Mouse (Mus musculus): ENCODE data around the gene Ccdc173. TPM values are rescaled to one million over a fixed set of nuclear protein-coding genes. Genes with fewer than 3 reads are reported as not detected.
A peak's percentile ranks its signal among the peaks of the same experiment; 100 is the strongest.

The Ccdc173 gene
- polyA plus RNA-seq, 1 experiment from 2014 or later, result 0.84 TPM

DNA sequence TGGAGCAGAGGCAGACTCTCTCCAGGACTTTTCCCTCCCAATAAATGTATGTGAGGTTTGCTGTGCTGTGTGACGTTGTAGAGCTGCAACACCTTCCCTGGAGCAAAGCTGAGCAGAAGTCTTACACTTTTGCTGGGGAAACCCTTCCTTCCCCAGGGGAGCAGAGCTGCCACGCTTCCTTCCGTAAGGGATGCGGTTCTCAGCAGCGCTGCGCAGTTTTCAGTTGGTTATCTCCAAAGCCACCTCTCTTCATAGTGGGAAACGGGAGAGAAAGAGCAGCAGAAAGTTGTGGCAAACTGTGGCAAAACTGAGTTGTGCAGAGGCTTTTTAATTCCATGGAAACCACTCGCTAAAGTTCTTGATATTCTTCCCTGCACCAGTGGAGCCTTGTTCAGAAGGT is 14.4 kb upstream of the Ccdc173 start:
- no peak overlapping the region for H3K4me3 ChIP-seq (ENCODE audit: low read length)
- H3K9me3 ChIP-seq (ENCODE audit: control insufficient read depth, low read length), result no peaks in the 10 kb centered on the region
- no peak overlapping the region for H3K9ac ChIP-seq (ENCODE audit: low read depth, low read length)
- H3K4me1 ChIP-seq (ENCODE audit: control insufficient read depth, insufficient read depth, low read length), result no peaks in the 10 kb centered on the region
- no peaks in the 10 kb centered on the region for H3K36me3 ChIP-seq (ENCODE audit: control insufficient read depth, insufficient read depth, low read length)
- no peaks in the 10 kb centered on the region for H3K27me3 ChIP-seq (replicated peaks; ENCODE audit: control insufficient read depth, insufficient read depth, low read length)
- H3K27ac ChIP-seq (ENCODE audit: low read length), result no peak overlapping the region
- no peak for ATAC-seq
- WGBS, result 68% methylated on average over 8 of the region's 8 CpGs
- no peak overlapping the region for H3K4me2 ChIP-seq (ENCODE audit: low read depth, low read length)

DNA sequence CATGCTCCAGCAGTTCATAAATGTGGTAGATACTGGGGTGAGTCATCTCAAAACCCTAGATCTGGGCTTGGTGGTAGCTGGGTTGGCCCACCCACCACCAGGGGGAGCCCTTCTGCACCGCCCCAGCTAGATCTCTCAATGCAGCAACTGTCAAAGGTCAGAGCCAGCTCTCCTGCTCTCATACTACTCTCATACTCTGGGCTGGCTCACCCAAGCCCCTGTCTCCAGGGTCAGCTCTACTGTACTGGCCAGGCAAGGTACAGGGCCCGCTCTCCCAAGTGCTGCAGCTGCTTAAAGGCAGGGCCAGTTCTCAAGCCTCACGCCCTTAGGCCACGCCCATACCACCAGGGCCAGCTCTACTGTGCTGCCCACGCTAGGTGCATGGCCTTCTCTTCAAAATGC is 13.5 kb upstream of the Ccdc173 start:
- Histone ChIP-seq H3K4me2 (ENCODE audit: low read depth, low read length) (no peak overlapping the region), H3K9me3 (ENCODE audit: control insufficient read depth, low read length) (no peaks in the 10 kb centered on the region), H3K4me1 (ENCODE audit: control insufficient read depth, insufficient read depth, low read length) (no peaks in the 10 kb centered on the region), H3K36me3 (ENCODE audit: control insufficient read depth, insufficient read depth, low read length) (no peaks in the 10 kb centered on the region), H3K9ac (ENCODE audit: low read depth, low read length) (no peak overlapping the region), H3K27me3 (replicated peaks; ENCODE audit: control insufficient read depth, insufficient read depth, low read length) (no peaks in the 10 kb centered on the region), H3K4me3 (ENCODE audit: low read length) (no peak overlapping the region), H3K27ac (ENCODE audit: low read length) (no peak overlapping the region)
- peak; percentile 94 for ATAC-seq
- 47% methylated on average over 5 of the region's 5 CpGs for WGBS

DNA sequence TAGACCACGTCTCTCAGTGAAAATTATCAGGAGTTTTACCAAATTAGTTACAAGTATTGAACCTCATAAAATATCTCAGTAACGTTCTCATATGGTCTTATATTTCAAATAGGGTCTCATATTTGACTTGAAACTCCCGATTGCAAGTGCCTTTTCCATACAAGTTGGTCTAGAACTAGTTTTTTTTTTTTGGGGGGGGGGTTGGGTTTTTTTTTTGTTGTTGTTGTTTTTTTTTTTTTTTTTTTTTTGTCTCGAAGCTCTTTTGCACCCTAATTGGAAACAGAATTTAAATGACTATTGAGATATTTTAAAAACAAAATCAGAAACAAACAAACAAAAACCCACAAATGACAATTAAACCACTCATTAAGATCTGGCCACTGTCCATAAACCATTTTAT is 1.3 kb upstream of the Ccdc173 start:
- no peaks in the 10 kb centered on the region for H3K9me3 ChIP-seq (ENCODE audit: control insufficient read depth, low read length)
- 74% methylated on average over 4 of the region's 4 CpGs for WGBS
- H3K4me3 ChIP-seq (ENCODE audit: low read length), result no peak overlapping the region
- 0 out of 2 replicates have a peak overlapping the region, but pooled peaks have one; percentile 72 for H3K4me2 ChIP-seq (ENCODE audit: low read depth, low read length)
- no peak overlapping the region for H3K9ac ChIP-seq (ENCODE audit: low read depth, low read length)
- H3K36me3 ChIP-seq (ENCODE audit: control insufficient read depth, insufficient read depth, low read length), result peaks cover 3% of the 10 kb centered on the region
- H3K27me3 ChIP-seq (replicated peaks; ENCODE audit: control insufficient read depth, insufficient read depth, low read length), result no peaks in the 10 kb centered on the region
- no peak for ATAC-seq
- H3K4me1 ChIP-seq (ENCODE audit: control insufficient read depth, insufficient read depth, low read length), result no peaks in the 10 kb centered on the region
- H3K27ac ChIP-seq (ENCODE audit: low read length), result no peak overlapping the region

DNA sequence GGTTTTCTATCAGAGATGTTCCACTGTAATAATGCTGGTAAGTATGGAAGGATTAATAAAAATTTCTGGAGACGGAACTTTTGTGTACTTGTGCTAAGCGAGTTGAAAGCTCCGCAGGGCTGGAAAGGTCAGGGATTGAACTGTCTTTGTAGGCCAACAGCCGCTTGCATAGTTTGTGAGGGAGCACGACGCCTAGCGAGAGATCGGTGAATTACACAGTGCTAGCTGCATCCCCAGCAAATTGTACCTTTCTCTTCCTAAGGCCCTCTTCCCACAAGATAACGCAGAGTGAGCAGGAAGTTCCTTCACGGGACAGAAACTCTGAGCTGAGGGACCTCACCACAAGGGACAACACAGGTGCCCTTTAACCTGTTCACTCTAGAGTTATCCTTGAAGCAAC is 910 bp upstream of the Ccdc173 start:
- peak; percentile 74 for ATAC-seq
- H3K9ac ChIP-seq (ENCODE audit: low read depth, low read length), result no peak overlapping the region

DNA sequence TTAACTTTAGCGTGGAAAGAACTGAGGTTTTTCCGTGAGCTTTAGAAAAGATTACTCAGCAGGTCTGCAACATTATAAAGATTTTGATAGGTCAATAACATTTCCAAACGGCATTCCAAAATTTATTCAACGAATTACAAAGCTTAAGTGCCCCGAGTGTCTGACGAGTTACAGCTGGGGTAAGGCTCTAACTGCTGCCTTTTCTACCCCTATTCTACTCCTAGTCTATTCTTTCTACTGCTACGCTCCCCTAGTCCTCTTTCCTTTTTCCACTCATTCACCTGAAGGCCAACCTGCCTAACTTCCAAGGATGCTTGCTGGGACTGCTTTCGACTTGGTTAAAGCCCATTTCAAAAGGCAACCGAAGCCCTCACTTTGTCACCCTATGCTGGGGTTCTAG is 401 bp downstream of the Ccdc173 start:
- H3K27ac ChIP-seq (ENCODE audit: low read length), result peak overlapping the region; percentile 65
- ATAC-seq, result peak; percentile 26
- no peaks in the 10 kb centered on the region for H3K27me3 ChIP-seq (replicated peaks; ENCODE audit: control insufficient read depth, insufficient read depth, low read length)
- peak overlapping the region; percentile 76 for H3K4me3 ChIP-seq (ENCODE audit: low read length)
- H3K36me3 ChIP-seq (ENCODE audit: control insufficient read depth, insufficient read depth, low read length), result no peaks in the 10 kb centered on the region
- no peaks in the 10 kb centered on the region for H3K9me3 ChIP-seq (ENCODE audit: control insufficient read depth, low read length)
- H3K9ac ChIP-seq (ENCODE audit: low read depth, low read length), result peak overlapping the region; percentile 80
- H3K4me1 ChIP-seq (ENCODE audit: control insufficient read depth, insufficient read depth, low read length), result no peaks in the 10 kb centered on the region
- peak overlapping the region; percentile 72 for H3K4me2 ChIP-seq (ENCODE audit: low read depth, low read length)
- WGBS, result 19% methylated on average over 9 of the region's 9 CpGs

More for the DNA sequence above, 910 bp upstream of the Ccdc173 start:
- Histone ChIP-seq H3K27ac (ENCODE audit: low read length) (peak overlapping the region; percentile 84), H3K4me2 (ENCODE audit: low read depth, low read length) (peak overlapping the region; percentile 72), H3K4me3 (ENCODE audit: low read length) (peak overlapping the region; percentile 76), H3K36me3 (ENCODE audit: control insufficient read depth, insufficient read depth, low read length) (no peaks in the 10 kb centered on the region), H3K9me3 (ENCODE audit: control insufficient read depth, low read length) (no peaks in the 10 kb centered on the region), H3K27me3 (replicated peaks; ENCODE audit: control insufficient read depth, insufficient read depth, low read length) (no peaks in the 10 kb centered on the region), H3K4me1 (ENCODE audit: control insufficient read depth, insufficient read depth, low read length) (no peaks in the 10 kb centered on the region)
- 1% methylated on average over 10 of the region's 10 CpGs for WGBS

DNA sequence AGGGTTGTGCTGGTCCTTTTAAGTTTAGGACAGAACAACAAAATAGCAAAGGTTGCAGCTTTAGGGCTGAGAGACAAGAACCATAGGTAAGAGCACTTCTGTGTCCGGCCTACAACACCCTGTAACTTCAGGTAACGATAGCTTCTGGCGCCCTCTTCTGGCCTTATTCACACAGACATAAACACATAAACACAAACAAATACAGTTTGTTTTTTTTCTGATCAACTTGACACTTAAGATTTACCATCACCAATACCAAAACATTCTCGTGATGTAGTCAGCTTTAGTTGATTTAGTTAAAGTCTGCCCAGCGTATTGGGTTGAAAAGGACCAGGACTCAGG is 10.6 kb downstream of the Ccdc173 start:
- H3K4me3 ChIP-seq (ENCODE audit: low read length), result no peak overlapping the region
- H3K9ac ChIP-seq (ENCODE audit: low read depth, low read length), result no peak overlapping the region
- no peak for ATAC-seq
- H3K9me3 ChIP-seq (ENCODE audit: control insufficient read depth, low read length), result no peaks in the 10 kb centered on the region
- H3K27ac ChIP-seq (ENCODE audit: low read length), result no peak overlapping the region
- H3K27me3 ChIP-seq (replicated peaks; ENCODE audit: control insufficient read depth, insufficient read depth, low read length), result no peaks in the 10 kb centered on the region
- WGBS, result 52% methylated on average over 5 of the region's 5 CpGs
- no peaks in the 10 kb centered on the region for H3K36me3 ChIP-seq (ENCODE audit: control insufficient read depth, insufficient read depth, low read length)
- no peaks in the 10 kb centered on the region for H3K4me1 ChIP-seq (ENCODE audit: control insufficient read depth, insufficient read depth, low read length)
- no peak overlapping the region for H3K4me2 ChIP-seq (ENCODE audit: low read depth, low read length)

DNA sequence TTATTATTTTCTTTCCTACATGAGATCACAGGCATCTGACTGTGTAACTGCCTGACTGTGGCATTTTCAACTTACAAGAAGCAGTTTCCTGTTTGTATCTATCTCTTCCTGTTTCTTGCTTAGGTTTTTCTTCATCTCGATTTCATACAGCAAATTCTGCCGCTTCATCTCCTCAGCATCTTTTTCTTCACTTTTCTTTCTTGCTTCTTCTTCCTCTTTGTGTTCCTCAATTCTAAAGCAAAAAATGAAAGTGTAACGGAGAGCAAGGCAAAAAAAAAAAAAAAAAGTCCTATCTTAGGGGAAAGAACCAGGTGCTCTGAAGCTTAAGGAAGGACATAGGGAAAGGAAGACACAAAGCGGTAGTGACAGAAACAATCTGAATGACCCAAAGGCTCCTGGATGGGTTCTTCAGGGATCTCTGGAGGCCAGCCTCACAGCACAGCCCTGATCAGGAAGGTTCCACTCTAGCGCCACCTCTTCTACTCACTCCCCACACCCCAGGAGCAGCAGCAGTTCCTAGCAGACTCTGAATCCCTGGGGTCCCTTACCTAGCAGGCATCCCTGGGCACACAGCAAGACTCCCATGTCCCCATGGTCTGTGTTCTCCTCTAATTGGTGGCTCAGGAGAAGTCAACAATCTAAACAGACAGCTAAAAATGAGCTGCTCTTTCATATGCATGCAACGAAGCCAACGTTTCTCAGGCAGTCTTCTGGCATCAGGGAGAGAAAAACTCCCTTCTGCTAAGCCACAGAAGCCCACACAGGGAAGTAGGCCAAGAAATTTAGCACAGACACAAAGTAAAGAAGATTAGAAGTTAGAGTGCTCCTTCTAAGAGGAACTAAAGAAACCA is 11.2 kb downstream of the Ccdc173 start:
- Histone ChIP-seq H3K4me2 (ENCODE audit: low read depth, low read length) (no peak overlapping the region), H3K27me3 (replicated peaks; ENCODE audit: control insufficient read depth, insufficient read depth, low read length) (no peaks in the 10 kb centered on the region), H3K4me3 (ENCODE audit: low read length) (no peak overlapping the region), H3K27ac (ENCODE audit: low read length) (no peak overlapping the region), H3K9me3 (ENCODE audit: control insufficient read depth, low read length) (no peaks in the 10 kb centered on the region), H3K36me3 (ENCODE audit: control insufficient read depth, insufficient read depth, low read length) (no peaks in the 10 kb centered on the region), H3K9ac (ENCODE audit: low read depth, low read length) (no peak overlapping the region), H3K4me1 (ENCODE audit: control insufficient read depth, insufficient read depth, low read length) (no peaks in the 10 kb centered on the region)
- ATAC-seq, result no peak
- 72% methylated on average over 7 of the region's 7 CpGs for WGBS

DNA sequence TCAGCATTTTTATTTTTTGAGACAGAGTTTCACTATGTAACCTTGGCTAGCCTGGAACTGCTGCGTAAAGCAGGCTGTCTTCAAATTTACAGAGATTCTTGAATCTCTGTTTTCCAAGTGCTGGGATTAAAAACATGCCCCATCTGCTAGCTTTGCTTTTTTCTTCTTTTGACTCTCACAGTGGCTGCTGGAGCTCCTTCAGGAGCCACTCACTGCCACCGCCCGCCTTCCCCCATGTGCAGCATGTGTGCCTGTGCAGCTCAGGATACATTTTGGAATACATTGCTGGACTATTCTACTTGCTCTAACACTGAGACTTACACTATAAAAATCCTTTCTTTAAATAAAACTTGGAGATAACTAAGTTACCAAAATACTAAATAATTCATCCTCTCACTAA is 16.0 kb downstream of the Ccdc173 start:
- WGBS, result 93% methylated on average over 3 of the region's 3 CpGs
- ATAC-seq, result no peak
- no peaks in the 10 kb centered on the region for H3K27me3 ChIP-seq (replicated peaks; ENCODE audit: control insufficient read depth, insufficient read depth, low read length)

DNA sequence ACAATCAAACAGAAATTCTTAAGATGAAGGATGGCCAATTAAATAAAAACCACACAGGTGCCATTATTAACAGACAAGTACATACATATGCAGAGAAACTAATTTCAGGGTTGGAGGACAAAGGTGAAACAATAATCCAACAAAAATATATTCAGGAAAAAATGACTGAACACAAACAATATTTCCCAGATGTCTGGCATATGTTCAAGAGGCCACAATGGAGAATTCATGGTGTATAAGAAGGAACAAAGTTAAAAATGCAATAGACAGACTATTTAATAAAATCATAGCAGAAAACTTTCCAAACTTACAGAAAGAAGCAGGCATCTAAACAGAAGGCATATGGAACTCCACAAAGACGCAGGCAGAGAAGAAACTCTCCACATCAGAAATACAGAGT is 24.7 kb downstream of the Ccdc173 start:
- H3K4me2 ChIP-seq (ENCODE audit: low read depth, low read length), result no peak overlapping the region
- no peak overlapping the region for H3K4me3 ChIP-seq (ENCODE audit: low read length)
- no peak overlapping the region for H3K27ac ChIP-seq (ENCODE audit: low read length)
- ATAC-seq, result no peak
- H3K9me3 ChIP-seq (ENCODE audit: control insufficient read depth, low read length), result no peaks in the 10 kb centered on the region
- no peak overlapping the region for H3K9ac ChIP-seq (ENCODE audit: low read depth, low read length)
- H3K4me1 ChIP-seq (ENCODE audit: control insufficient read depth, insufficient read depth, low read length), result no peaks in the 10 kb centered on the region
- 88% methylated on average over 1 of the region's 1 CpGs for WGBS
- H3K36me3 ChIP-seq (ENCODE audit: control insufficient read depth, insufficient read depth, low read length), result no peaks in the 10 kb centered on the region
- H3K27me3 ChIP-seq (replicated peaks; ENCODE audit: control insufficient read depth, insufficient read depth, low read length), result no peaks in the 10 kb centered on the region

More for the DNA sequence above, 16.0 kb downstream of the Ccdc173 start:
- Histone ChIP-seq H3K9ac (ENCODE audit: low read depth, low read length) (no peak overlapping the region), H3K9me3 (ENCODE audit: control insufficient read depth, low read length) (no peaks in the 10 kb centered on the region), H3K27ac (ENCODE audit: low read length) (no peak overlapping the region), H3K4me3 (ENCODE audit: low read length) (no peak overlapping the region), H3K4me1 (ENCODE audit: control insufficient read depth, insufficient read depth, low read length) (no peaks in the 10 kb centered on the region), H3K4me2 (ENCODE audit: low read depth, low read length) (no peak overlapping the region), H3K36me3 (ENCODE audit: control insufficient read depth, insufficient read depth, low read length) (no peaks in the 10 kb centered on the region)

DNA sequence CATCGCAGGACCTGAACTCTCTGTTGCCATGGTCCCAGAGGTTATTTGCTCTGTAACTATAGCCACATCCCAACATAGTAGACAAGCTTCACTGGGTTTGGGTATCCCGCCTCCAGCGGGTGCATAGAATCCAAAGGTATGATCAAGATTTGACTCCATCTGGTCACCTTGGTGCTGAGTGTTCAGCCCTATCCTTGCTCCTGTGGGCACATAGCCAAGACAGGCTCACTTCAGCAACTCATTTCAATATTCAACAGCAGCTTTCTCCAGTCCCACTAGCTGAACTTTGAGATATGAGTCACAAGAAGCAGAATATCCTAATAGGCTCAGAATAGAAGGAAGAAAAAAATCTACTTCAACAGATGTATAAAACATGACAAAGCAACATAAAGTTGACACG is 26.0 kb downstream of the Ccdc173 start:
- 90% methylated on average over 4 of the region's 4 CpGs for WGBS
- Histone ChIP-seq H3K4me3 (ENCODE audit: low read length) (no peak overlapping the region), H3K36me3 (ENCODE audit: control insufficient read depth, insufficient read depth, low read length) (no peaks in the 10 kb centered on the region), H3K9me3 (ENCODE audit: control insufficient read depth, low read length) (no peaks in the 10 kb centered on the region), H3K4me1 (ENCODE audit: control insufficient read depth, insufficient read depth, low read length) (no peaks in the 10 kb centered on the region), H3K27me3 (replicated peaks; ENCODE audit: control insufficient read depth, insufficient read depth, low read length) (no peaks in the 10 kb centered on the region), H3K27ac (ENCODE audit: low read length) (no peak overlapping the region), H3K4me2 (ENCODE audit: low read depth, low read length) (no peak overlapping the region), H3K9ac (ENCODE audit: low read depth, low read length) (no peak overlapping the region)
- peak; percentile 46 for ATAC-seq
